In genomic region chr8:94980176-94980575, GRCm38 (mm10) we compare ENCODE assay signal across 19 mouse cellular contexts. TPM values are rescaled to one million over a fixed set of nuclear protein-coding genes. Genes with fewer than 3 reads are reported as not detected.
DNase-seq lines count a peak whose midpoint lies in the region; ATAC-seq and TF ChIP-seq lines count a peak whose summit lies in the region.
"Had no signal": no experiment of that assay in that cellular context is flagged by ENCODE, and none has a peak within 500 bp of the region (broad histone marks: within the 10 kb centered on the region; RNA-seq: fewer than 3 reads in every experiment).

No protein-coding gene starts in this region.

- peaks cover 3% of the 10 kb centered on the region; the same call in 1 of the 2 replicates for H3K27me3 ChIP-seq in liver, embryonic 11.5 days (replicated peaks; ENCODE audit: control insufficient read depth, insufficient read depth, low read length)
- no peaks in the 10 kb centered on the region for H3K27me3 ChIP-seq in kidney, adult 2 months (replicated peaks; ENCODE audit: control insufficient read depth, insufficient read depth, low read length)
- no peaks in the 10 kb centered on the region for H3K27me3 ChIP-seq in kidney, postnatal 0 days (ENCODE audit: insufficient read depth, low read length)
- no peaks in the 10 kb centered on the region for H3K27me3 ChIP-seq in liver, postnatal 0 days (ENCODE audit: insufficient read depth, low read length)

- 0 out of 2 replicates have a peak overlapping the region, but pooled peaks have one; percentile 0 for H3K4me2 ChIP-seq in liver, embryonic 11.5 days
- H3K4me2 ChIP-seq in kidney, postnatal 0 days (ENCODE audit: low read length): peak overlapping the region; percentile 49
- H3K4me2 ChIP-seq in liver, postnatal 0 days (ENCODE audit: low read depth, low read length): 0 out of 2 replicates have a peak overlapping the region, but pooled peaks have one; percentile 29
- H3K4me2 ChIP-seq: limb, embryonic 12.5 days; midbrain, embryonic 13.5 days had no signal

- H3K4me1 ChIP-seq in liver, embryonic 11.5 days (replicated peaks; ENCODE audit: control insufficient read depth, insufficient read depth, low read length): peaks cover 66% of the 10 kb centered on the region
- peaks cover 44% of the 10 kb centered on the region for H3K4me1 ChIP-seq in kidney, adult 2 months (ENCODE audit: control insufficient read depth, insufficient read depth, low read length)
- H3K4me1 ChIP-seq in kidney, postnatal 0 days (replicated peaks; ENCODE audit: insufficient read depth, low read length): peaks cover 26% of the 10 kb centered on the region
- H3K4me1 ChIP-seq in liver, postnatal 0 days (ENCODE audit: insufficient read depth): peaks cover 72% of the 10 kb centered on the region

- H3K4me3 ChIP-seq in liver, embryonic 11.5 days (ENCODE audit: low read depth, low read length): no peak overlapping the region
- peak overlapping the region; percentile 79 for H3K4me3 ChIP-seq in kidney, adult 2 months (ENCODE audit: insufficient read depth, low read depth, low read length)
- H3K4me3 ChIP-seq in kidney, postnatal 0 days (replicated peaks; ENCODE audit: low read depth, low read length): no peak overlapping the region
- no peak overlapping the region for H3K4me3 ChIP-seq in liver, postnatal 0 days (ENCODE audit: low read depth, low read length)
- H3K4me3 ChIP-seq: heart, embryonic 10.5 days; left cerebral cortex, adult 2 months; limb, embryonic 12.5 days; midbrain, embryonic 13.5 days had no signal

- no peak for TF ChIP-seq CTCF in kidney, adult 2 months (conservative IDR thresholded peaks at IDR 0.05; ENCODE audit: insufficient read depth, insufficient read length, low read depth, low read length)
- no peak for TF ChIP-seq CTCF in kidney, postnatal 0 days (IDR thresholded peaks at IDR 0.05; ENCODE audit: low read depth)
- no peak for TF ChIP-seq CTCF in liver, postnatal 0 days (IDR thresholded peaks at IDR 0.05; ENCODE audit: low read depth)

- no peak for ATAC-seq in liver, embryonic 11.5 days (replicated peaks; ENCODE audit: low FRiP score)
- ATAC-seq in kidney, postnatal 0 days (replicated peaks; ENCODE audit: low FRiP score, low read depth): peak; percentile 75
- no peak for ATAC-seq in liver, postnatal 0 days
- ATAC-seq in CD4-positive, CD25-positive, alpha-beta regulatory T cell, adult 4 months: no peak
- ATAC-seq: hindbrain, postnatal 0 days; midbrain, embryonic 13.5 days had no signal

- no peaks in the 10 kb centered on the region for H3K9me3 ChIP-seq in liver, embryonic 11.5 days (ENCODE audit: control insufficient read depth, low read length)
- H3K9me3 ChIP-seq in kidney, postnatal 0 days (replicated peaks; ENCODE audit: low read length): no peaks in the 10 kb centered on the region
- no peaks in the 10 kb centered on the region for H3K9me3 ChIP-seq in liver, postnatal 0 days (ENCODE audit: low read length)
- H3K9me3 ChIP-seq: G1E; heart, embryonic 10.5 days; limb, embryonic 12.5 days; midbrain, embryonic 13.5 days had no signal

- no peak for TF ChIP-seq EP300 in liver, postnatal 0 days (IDR thresholded peaks at IDR 0.05; ENCODE audit: low read depth)

- no peak for TF ChIP-seq POLR2A in kidney, adult 2 months (IDR thresholded peaks at IDR 0.05; ENCODE audit: low read depth, low read length)

- H3K27ac ChIP-seq in liver, embryonic 11.5 days (ENCODE audit: low read depth, low read length): no peak overlapping the region
- H3K27ac ChIP-seq in kidney, adult 2 months (ENCODE audit: insufficient read depth, low read depth, low read length): peak overlapping the region; percentile 100
- peak overlapping the region; percentile 97 for H3K27ac ChIP-seq in kidney, postnatal 0 days
- no peak overlapping the region for H3K27ac ChIP-seq in liver, postnatal 0 days (ENCODE audit: low read depth)
- H3K27ac ChIP-seq: heart, embryonic 10.5 days; left cerebral cortex, adult 2 months; limb, embryonic 12.5 days; midbrain, embryonic 13.5 days had no signal

- H3K9ac ChIP-seq in liver, embryonic 11.5 days (ENCODE audit: low read depth, low read length): 0 out of 2 replicates have a peak overlapping the region, but pooled peaks have one; percentile 18
- no peak overlapping the region for H3K9ac ChIP-seq in kidney, postnatal 0 days (ENCODE audit: low read depth, low read length)
- no peak overlapping the region for H3K9ac ChIP-seq in liver, postnatal 0 days (replicated peaks)
- H3K9ac ChIP-seq: limb, embryonic 12.5 days; midbrain, embryonic 13.5 days had no signal

- H3K36me3 ChIP-seq in liver, embryonic 11.5 days (ENCODE audit: control insufficient read depth, insufficient read depth, low read length): no peaks in the 10 kb centered on the region
- no peaks in the 10 kb centered on the region for H3K36me3 ChIP-seq in kidney, adult 2 months (ENCODE audit: control insufficient read depth, insufficient read depth, low read length)
- H3K36me3 ChIP-seq in kidney, postnatal 0 days (ENCODE audit: insufficient read depth, low read length): no peaks in the 10 kb centered on the region
- no peaks in the 10 kb centered on the region for H3K36me3 ChIP-seq in liver, postnatal 0 days (replicated peaks; ENCODE audit: insufficient read depth, low read length)
- H3K36me3 ChIP-seq: heart, embryonic 10.5 days; limb, embryonic 12.5 days; midbrain, embryonic 13.5 days had no signal

- no peak for DNase-seq in liver, embryonic 11.5 days (ENCODE audit: low spot score)
- DNase-seq in liver: no peak
- peak; percentile 88 for DNase-seq in kidney, adult 2 months
- peak; percentile 47 for DNase-seq in kidney, postnatal 0 days (ENCODE audit: low spot score)
- DNase-seq in liver, postnatal 0 days: no peak
- no peak for DNase-seq in ovary, adult 18-20 months (ENCODE audit: low spot score)
- DNase-seq: adrenal gland, adult 2 months; cerebellum, postnatal 10 days; gastrocnemius, postnatal 10 days; lung, postnatal 14 days; right cerebral cortex, postnatal 14 days had no signal

- 87% methylated on average over 5 of the region's 5 CpGs for WGBS in liver, embryonic 11.5 days
- 40% methylated on average over 5 of the region's 5 CpGs for WGBS in kidney, adult 2 months
- 63% methylated on average over 5 of the region's 5 CpGs for WGBS in kidney, postnatal 0 days
- 60% methylated on average over 5 of the region's 5 CpGs for WGBS in liver, postnatal 0 days (ENCODE audit: insufficient replicate concordance)

RNA-seq across cellular contexts. Expression of gene Adgrg1, which starts 5.6 kb away (rescaled TPM):
- polyA plus RNA-seq in liver, embryonic 11.5 days (2014; fragmentation: Nextera tagmentation; extraction: Ambion mirVana): 125 and 137 TPM in 2 replicates
- 342 and 447 TPM in 2 replicates for polyA plus RNA-seq in kidney, adult 2 months (2012; rRNA removed)
- polyA plus RNA-seq in kidney, postnatal 0 days (2015; fragmentation: Nextera tagmentation; extraction: Ambion mirVana): 109 and 125 TPM in 2 replicates
- 34.0 and 35.4 TPM in 2 replicates for polyA plus RNA-seq in liver, postnatal 0 days (2015; fragmentation: Nextera tagmentation; extraction: Ambion mirVana)
- 1 to 10 TPM; 4.6 to 8.4 TPM for polyA plus RNA-seq in CD4-positive, CD25-positive, alpha-beta regulatory T cell, adult 4 months (2017; shearing (Covaris generic))

RNA-seq across cellular contexts. Expression of gene Adgrg3, which starts 37.3 kb away (rescaled TPM):
- polyA plus RNA-seq in liver, embryonic 11.5 days (2014; fragmentation: Nextera tagmentation; extraction: Ambion mirVana): 11.8 and 11.9 TPM in 2 replicates
- polyA plus RNA-seq in kidney, adult 2 months (2012; rRNA removed): 9.9 and 12.7 TPM in 2 replicates
- 3.7 and 4.4 TPM in 2 replicates for polyA plus RNA-seq in kidney, postnatal 0 days (2015; fragmentation: Nextera tagmentation; extraction: Ambion mirVana)
- polyA plus RNA-seq in liver, postnatal 0 days (2015; fragmentation: Nextera tagmentation; extraction: Ambion mirVana): 8.9 and 9.6 TPM in 2 replicates
- under 1 TPM in 1 of 2 experiments, not detected in 1; 0.51 TPM for polyA plus RNA-seq in CD4-positive, CD25-positive, alpha-beta regulatory T cell, adult 4 months (2017; shearing (Covaris generic))

RNA-seq across cellular contexts. Expression of gene Adgrg5, which starts 56.7 kb away (rescaled TPM):
- polyA plus RNA-seq in liver, embryonic 11.5 days (2014; fragmentation: Nextera tagmentation; extraction: Ambion mirVana): 1.9 and 2.0 TPM in 2 replicates
- 0.56 and 2.6 TPM in 2 replicates for polyA plus RNA-seq in kidney, adult 2 months (2012; rRNA removed)
- polyA plus RNA-seq in kidney, postnatal 0 days (2015; fragmentation: Nextera tagmentation; extraction: Ambion mirVana): not detected in 2 replicates
- 0.13 and 0.18 TPM in 2 replicates for polyA plus RNA-seq in liver, postnatal 0 days (2015; fragmentation: Nextera tagmentation; extraction: Ambion mirVana)
- polyA plus RNA-seq in CD4-positive, CD25-positive, alpha-beta regulatory T cell, adult 4 months (2017; shearing (Covaris generic)): 1 to 10 TPM in 1 of 2 experiments, under 1 TPM in 1; 0.97 to 1.4 TPM
- polyA plus RNA-seq: limb, embryonic 12.5 days; neural tube, embryonic 11.5 days had no signal

Comparison
In these comparisons a context has a peak if more than half of its experiments do, and no peak if none do; other contexts are left out.
1. DNase-seq: peak in kidney, adult 2 months (single experiment) and kidney, postnatal 0 days (single experiment); none in liver, embryonic 11.5 days (single experiment), liver (single experiment), liver, postnatal 0 days (single experiment) and ovary, adult 18-20 months (single experiment).
2. H3K27ac ChIP-seq: peak in kidney, adult 2 months (single experiment) and kidney, postnatal 0 days (single experiment); none in liver, embryonic 11.5 days (single experiment) and liver, postnatal 0 days (single experiment).
3. Peak in every context shown above with its lines, with median percentiles within 50 percentile points of each other: H3K4me2 ChIP-seq.